11 mouse cellular contexts compared by ENCODE assay signal in genomic region chr17:26357784-26358183, GRCm38 (mm10). TPM values are rescaled to one million over a fixed set of nuclear protein-coding genes. Genes with fewer than 3 reads are reported as not detected.
A peak's percentile ranks its signal among the peaks of the same experiment; 100 is the strongest.
DNase-seq lines count a peak whose midpoint lies in the region; ATAC-seq lines count a peak whose summit lies in the region.
"Had no signal": no experiment of that assay in that cellular context is flagged by ENCODE, and none has a peak within 500 bp of the region (broad histone marks: within the 10 kb centered on the region; RNA-seq: fewer than 3 reads in every experiment).

No protein-coding gene starts in this region.

- H3K27ac ChIP-seq in stomach, embryonic 15.5 days, result peak overlapping the region; percentile 16; the same call in 1 of the 2 replicates
- H3K27ac ChIP-seq: midbrain, embryonic 12.5 days had no signal

- intact Hi-C loops in heart, postnatal 14 days (cut with DNase I), result no loop called here

- WGBS in stomach, embryonic 15.5 days, result 27% methylated on average over 4 of the region's 4 CpGs

- peak; percentile 2 for DNase-seq in layer of hippocampus, adult 11-12 months (ENCODE audit: low spot score)
- no peak for DNase-seq in layer of hippocampus, adult 8-10 months (ENCODE audit: low spot score in 2 of 2)
- DNase-seq in heart, postnatal 14 days, result peak; percentile 55 to 73
- peak; percentile 80 for DNase-seq in kidney, postnatal 14 days
- DNase-seq in left cerebral cortex, adult 18-20 months (ENCODE audit: low spot score in 2 of 2), result no peak
- DNase-seq in thymus, adult 18-20 months, result no peak
- DNase-seq: cerebellum, adult 18-20 months had no signal

- no peak overlapping the region for H3K4me3 ChIP-seq in stomach, embryonic 15.5 days (replicated peaks)
- H3K4me3 ChIP-seq: midbrain, embryonic 12.5 days had no signal

- peaks cover 35% of the 10 kb centered on the region for H3K4me1 ChIP-seq in stomach, embryonic 15.5 days

- H3K36me3 ChIP-seq in stomach, embryonic 15.5 days, result no peaks in the 10 kb centered on the region
- H3K36me3 ChIP-seq: midbrain, embryonic 12.5 days had no signal

- ATAC-seq in stomach, embryonic 15.5 days (ENCODE audit: insufficient read depth, low FRiP score, low read depth), result peak; percentile 77
- no peak for ATAC-seq in inflammation-experienced regulatory T-cells, adult 6 months
- ATAC-seq: activated CD4-positive, CD25-positive, alpha-beta regulatory T cell, adult 4 months had no signal

- no peaks in the 10 kb centered on the region for H3K27me3 ChIP-seq in stomach, embryonic 15.5 days (replicated peaks)

- no peak overlapping the region for H3K4me2 ChIP-seq in stomach, embryonic 15.5 days
- H3K4me2 ChIP-seq: midbrain, embryonic 12.5 days had no signal

- H3K9ac ChIP-seq in stomach, embryonic 15.5 days, result no peak overlapping the region
- H3K9ac ChIP-seq: midbrain, embryonic 12.5 days had no signal

- H3K9me3 ChIP-seq in stomach, embryonic 15.5 days, result no peaks in the 10 kb centered on the region
- H3K9me3 ChIP-seq: midbrain, embryonic 12.5 days had no signal

RNA-seq across cellular contexts. Expression of gene Neurl1b, which starts 56.8 kb away (rescaled TPM):
- 10 to 100 TPM; 61.3 to 87.0 (median 69.3) TPM for total RNA-seq in layer of hippocampus, adult 8-10 months (2022)
- total RNA-seq in heart, postnatal 14 days (2021), result 10 to 100 TPM in 1 of 2 experiments, 1 to 10 TPM in 1; 8.9 to 12.3 TPM
- 2.5 and 2.6 TPM in 2 replicates for polyA plus RNA-seq in stomach, embryonic 15.5 days (2015; fragmentation: Nextera tagmentation; extraction: Ambion mirVana)
- 10 to 100 TPM; 75.1 to 77.0 TPM for total RNA-seq in left cerebral cortex, adult 18-20 months (2021)
- polyA plus RNA-seq in inflammation-experienced regulatory T-cells, adult 6 months (2017; shearing (Covaris generic)), result 1 to 10 TPM in 1 of 3 experiments, not detected in 2; 1.2 TPM

Comparison
In these comparisons a context has a peak if more than half of its experiments do, and no peak if none do; other contexts are left out.
1. DNase-seq: peak in layer of hippocampus, adult 11-12 months (single experiment), heart, postnatal 14 days (2 of 2) and kidney, postnatal 14 days (single experiment); none in layer of hippocampus, adult 8-10 months (0 of 2), left cerebral cortex, adult 18-20 months (0 of 2) and thymus, adult 18-20 months (0 of 2).
2. RNA of gene Neurl1b, which starts 56.8 kb away (total RNA-seq): 61.3 to 87.0 TPM in layer of hippocampus, adult 8-10 months and 75.1 to 77.0 TPM in left cerebral cortex, adult 18-20 months; 8.9 to 12.3 TPM in heart, postnatal 14 days; every median in the first group is over 4 times any median in the second.